Mouse (Mus musculus) brain, embryonic 14.5 days (tissue): ENCODE measurements around the gene Mnt.

ENCODE experiments used
- CTCF ChIP-seq: fragments of 200-500 bp; IDR thresholded peaks from 2 replicates; pipeline ENCODE4 v1.5.1; 2012; ENCODE audit warnings: inconsistent platforms, mild to moderate bottlenecking, moderate library complexity, borderline replicate concordance; ENCODE audit not compliant: insufficient read depth, insufficient read length; ENCODE audit errors: extremely low read depth
- POLR2A ChIP-seq: fragments of 200-500 bp; IDR thresholded peaks from 2 replicates; pipeline ENCODE4 v1.6.1; 2012; ENCODE audit warnings: mild to moderate bottlenecking, inconsistent platforms, borderline replicate concordance; ENCODE audit not compliant: poor library complexity, insufficient read depth, insufficient read length, severe bottlenecking; ENCODE audit errors: extremely low read depth

- no peak for TF ChIP-seq CTCF
- no peak for TF ChIP-seq POLR2A
These were observed 36.5 kb downstream of the Mnt start for GRCm38 (mm10) chr11:74867181-74867580.
